Mouse (Mus musculus): ENCODE measurements at regions not wholly inside any gene's neighbourhood (a gene's known extent, or its start where the extent isn't known, plus 50 kb on each side); places are given as distances from the start of the nearest gene placed in this dataset.

- TF ChIP-seq CTCF (IDR thresholded peaks at IDR 0.05; ENCODE audit: extremely low read depth, insufficient read depth, low read length) (no peak), POLR2A (IDR thresholded peaks at IDR 0.05; ENCODE audit: extremely low read depth, insufficient read depth, low read length) (no peak)
Observed at GRCm38 (mm10) chr17:69605458-69605857, 166.3 kb downstream of the Akain1 start.

All from cortical plate, adult 2 months (tissue).